Mouse (Mus musculus) left cerebral cortex, adult 9 months (tissue): ENCODE measurements around the gene Kctd21.

Experiments used
- DNase-seq, 2 experiments: peaks; one replicate each; pipeline ENCODE4 v3.0.0; 2022; ENCODE audit warnings: low spot score in 2 of 2

The Kctd21 gene

DNA sequence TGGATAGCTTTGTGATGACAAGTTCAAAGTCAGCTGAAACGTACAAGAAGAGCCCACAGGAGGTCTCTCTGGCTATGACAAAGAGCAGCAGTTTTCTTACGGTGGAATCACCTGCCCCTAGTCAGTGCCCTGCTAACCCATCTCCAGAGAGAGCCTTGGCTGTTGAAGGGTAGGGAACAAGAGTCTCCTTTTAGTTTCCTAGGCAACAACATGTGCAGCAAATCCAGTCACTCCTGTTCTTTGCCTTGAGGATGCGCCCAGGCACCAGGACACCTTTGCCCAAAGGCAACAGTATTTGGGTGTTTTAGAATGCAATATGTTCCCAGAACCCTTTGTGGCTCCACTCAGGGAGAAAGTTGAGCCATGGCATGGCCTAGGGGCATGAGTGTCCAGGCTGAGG, 16.2 kb downstream of the Kctd21 start:
- DNase-seq, result no peak

DNA sequence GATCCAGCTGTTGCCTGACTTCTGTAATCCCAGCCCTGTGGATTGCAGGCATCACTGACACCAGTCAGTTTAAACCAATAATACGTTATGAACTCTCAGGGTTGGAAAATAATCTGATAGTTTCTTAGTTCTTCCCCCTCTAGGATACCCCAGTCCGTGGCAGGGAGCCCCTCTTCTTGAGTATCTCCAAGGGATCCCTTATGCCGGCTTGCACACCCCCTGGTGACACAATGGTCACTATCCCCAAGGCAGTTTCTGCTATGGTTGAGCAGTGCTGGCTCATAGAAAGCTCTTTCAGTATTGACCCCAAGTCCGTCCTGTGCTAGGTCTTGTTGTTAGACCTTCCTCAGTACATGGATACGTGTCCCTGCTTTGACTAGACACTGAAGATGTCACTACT, 16.7 kb downstream of the Kctd21 start:
- no peak for DNase-seq

DNA sequence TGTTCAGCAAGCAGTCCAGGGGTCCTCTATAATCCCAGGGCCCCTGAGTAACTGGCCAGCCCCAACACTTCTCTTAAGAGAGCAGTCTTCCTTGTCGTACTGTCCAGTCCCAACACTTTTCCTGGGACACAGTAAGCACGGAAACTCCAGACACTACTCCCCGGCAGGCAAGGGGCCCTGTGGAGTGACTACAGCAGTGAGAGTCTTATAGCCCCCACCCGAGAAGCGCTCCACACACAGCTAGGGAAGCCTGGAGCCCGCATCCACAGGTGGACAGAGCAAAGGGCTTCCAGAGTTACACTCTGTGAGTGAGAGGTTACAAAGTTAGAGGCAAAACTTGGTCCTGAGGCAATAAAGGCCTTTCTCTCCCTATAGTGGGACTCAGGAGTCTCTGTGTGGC, 17.3 kb downstream of the Kctd21 start:
- DNase-seq, result no peak

DNA sequence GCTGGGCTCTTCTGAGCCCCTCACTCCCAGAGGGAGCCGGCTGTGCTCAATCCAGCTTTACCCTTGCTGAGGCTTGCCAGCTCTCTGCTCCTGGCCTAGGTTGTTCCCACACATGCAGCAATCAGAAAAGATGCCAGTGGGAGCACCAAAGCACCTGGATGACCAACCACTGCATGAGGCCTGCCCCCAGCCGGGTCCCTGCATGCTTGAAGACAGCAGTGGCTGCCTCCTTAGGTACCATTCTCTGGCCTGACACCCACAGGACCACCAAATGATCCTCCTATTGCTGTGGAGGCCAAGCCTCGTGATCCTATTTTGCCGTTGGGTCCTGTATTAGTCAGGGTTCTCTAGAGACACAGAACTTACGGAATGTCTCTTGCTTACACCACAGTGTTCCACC, 18.8 kb downstream of the Kctd21 start:
- no peak for DNase-seq

DNA sequence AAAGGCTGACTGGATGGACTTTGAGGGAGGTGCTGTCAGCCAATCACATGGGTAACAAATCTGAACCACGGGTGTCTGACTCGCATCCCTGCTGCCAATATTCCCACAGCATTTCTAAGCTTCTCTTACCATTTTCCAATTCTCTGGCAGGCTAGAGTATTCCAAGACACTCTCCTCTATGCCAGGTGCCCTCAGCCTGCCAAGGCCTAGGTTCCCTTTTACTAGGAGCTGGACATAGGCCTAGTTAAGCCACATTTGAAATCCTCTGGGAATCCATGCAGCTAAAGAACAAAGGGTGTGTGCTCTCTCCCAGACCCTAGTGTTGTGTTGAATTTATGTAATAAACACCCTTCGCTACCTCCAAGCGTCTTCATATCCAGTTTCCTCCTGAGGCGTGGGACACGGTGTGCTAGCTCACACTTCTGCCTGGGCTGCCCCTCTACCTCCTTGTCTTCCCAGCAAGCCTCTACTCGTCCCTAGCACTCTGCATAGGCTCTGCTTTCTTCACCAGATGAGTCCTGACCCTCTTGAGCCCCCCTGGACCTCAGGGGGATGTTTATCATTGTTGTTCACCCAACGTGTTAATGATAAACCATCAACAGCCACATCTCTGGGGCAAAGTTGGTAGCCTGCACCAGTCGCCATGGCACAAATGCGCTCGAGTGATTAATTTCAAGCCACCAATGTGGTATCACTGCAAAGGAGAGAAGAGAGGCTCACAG, 19.8 kb downstream of the Kctd21 start:
- DNase-seq, result no peak

DNA sequence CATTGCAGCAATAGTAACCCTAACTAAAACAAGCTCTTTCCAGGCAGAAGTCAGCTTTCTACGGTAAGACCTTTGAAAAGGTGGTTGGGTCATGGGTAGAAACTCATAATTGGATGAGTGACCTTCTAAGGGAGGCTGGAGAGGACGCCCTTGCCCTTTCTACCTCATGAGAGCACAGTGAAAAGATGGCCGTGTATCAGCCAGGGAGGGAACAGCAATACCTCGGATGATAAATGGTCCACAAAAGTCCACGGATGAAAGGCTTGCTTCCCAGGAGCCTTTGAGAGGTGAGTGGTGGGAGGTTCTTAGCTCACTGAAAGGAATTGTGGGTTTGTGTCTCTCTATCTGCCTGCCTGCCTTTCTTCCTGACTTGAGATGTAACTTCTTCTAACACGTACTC, 21.2 kb downstream of the Kctd21 start:
- no peak for DNase-seq

DNA sequence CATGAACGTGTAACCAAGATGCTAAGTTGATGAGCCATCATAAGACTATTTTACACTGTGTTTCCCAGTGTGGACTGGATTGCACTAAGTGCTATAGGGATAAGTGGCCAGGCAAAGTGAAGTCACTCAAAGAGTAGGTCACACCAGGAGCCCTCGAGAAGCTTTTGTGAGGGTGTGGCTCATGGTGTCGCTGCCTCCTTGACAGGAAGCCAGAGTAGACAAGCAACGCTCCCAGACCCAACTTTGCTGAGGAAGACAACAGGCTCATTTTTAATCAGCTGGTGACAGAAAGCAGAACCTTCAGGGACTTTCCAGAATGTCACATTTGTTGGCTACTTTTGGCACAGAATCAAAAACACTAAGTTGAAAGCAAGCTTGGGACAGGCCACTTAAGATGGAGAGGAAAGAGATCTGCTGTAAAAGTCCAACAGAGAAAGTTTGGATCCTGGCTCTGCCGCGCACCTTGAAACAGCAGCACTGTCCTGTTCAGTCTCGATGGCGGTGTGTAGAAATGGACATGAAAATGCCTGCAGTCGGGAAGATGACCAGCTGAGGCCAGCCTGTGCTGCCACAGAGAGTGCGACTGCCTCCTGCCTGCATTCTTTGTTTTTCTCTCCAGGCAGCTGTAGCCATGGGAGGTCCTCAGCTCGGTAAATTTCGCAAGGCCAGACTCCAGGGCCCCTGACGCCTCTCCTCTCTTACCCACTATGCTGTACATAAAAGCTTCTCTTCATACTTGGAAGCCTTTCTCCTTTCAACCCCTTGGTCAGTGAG, 23.1 kb downstream of the Kctd21 start:
- DNase-seq, result no peak

DNA sequence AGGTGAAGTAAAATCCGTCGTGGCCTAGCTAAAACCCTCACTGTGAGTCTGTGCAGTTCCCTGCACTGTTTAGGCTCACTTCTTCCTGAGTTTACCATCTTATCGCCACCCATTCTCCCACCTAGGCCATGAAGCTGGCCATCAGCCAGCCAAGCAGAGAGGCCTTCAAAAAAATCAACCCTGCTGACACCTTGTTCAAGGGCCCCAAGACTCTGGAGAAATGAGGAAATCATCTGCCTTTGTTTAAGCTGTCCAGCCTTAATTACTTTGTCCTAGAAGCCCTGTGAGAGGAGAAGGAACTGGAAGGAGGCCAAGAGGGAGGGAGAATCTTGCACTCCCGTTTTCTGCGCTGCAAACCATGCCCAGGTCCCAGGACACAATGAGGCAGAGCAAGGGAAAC, 24.1 kb downstream of the Kctd21 start:
- no peak for DNase-seq

DNA sequence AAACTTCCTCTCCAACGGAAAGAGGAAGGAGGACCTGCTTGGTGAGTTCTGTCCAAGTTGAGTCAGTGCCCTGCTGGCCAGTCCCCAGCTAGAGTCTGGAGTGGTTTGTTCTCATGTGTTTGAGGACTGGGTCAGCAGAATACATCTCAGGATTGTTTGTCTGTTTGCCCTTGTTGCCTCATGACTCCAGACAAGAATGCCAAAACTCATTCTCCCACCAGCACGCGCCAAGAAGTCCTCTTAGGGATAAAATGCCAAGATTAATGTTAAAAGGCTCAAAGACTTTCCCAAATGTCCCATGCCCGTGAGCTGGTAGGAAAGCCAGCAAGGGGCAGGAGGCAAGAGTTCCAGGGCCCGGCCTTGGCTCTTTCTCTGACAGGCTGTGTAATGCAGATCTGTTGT, 24.7 kb downstream of the Kctd21 start:
- no peak for DNase-seq

DNA sequence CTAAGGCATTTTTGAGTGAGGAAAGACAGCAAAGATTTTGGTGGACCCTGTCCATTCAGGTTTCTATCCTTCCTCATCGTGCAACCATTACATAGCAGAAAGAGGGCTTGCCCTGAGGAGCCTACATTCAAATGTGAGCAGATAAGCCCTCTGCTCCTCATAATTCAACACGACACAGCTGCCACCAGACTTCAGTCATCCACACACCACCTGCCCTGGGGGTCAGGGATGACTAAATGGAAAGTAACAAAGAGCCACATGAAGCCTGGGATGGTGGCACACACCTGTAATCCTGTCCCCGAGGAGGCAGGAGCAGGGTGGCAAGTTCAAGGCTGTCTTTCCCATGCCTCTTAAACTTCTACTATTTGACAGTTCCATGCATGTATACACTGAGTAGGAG, 25.7 kb downstream of the Kctd21 start:
- DNase-seq, result no peak

DNA sequence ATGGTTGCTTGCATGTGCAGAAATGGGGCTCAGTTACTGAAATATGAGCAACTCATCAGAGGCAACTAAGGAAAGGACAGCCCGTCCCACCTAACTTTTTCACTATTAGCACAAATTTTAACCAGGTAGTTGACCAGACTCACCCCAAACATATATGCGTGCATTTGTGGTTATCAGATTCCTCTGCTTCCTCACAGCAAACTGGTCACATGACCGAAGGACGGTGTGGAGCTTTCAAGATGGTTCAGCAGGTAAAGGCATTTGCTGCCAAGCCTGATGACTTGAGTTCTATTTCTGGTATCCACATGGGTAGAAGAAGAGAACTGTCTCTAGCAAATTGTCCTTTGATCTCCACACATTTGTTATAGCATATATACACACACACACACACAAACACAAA, 26.2 kb downstream of the Kctd21 start:
- no peak for DNase-seq

DNA sequence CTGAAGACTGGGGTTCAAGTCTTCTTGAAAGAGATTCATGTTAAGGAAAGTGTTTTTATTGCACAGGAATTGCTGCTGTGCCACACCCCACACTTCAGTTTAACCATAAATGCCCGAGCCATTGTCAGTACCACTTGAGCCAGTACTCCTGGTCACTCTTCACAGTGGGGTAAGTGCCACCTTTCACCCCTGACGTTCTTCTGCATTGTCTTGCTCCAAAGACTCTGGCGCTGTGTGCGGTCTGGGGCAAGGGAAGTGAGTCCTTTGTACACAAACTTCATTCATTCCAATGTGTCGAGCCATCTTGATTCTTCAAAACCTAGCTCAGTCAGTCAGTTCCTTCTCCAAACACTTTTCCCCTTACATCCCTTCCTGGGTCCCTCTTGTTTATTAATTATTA, 28.0 kb downstream of the Kctd21 start:
- no peak for DNase-seq

DNA sequence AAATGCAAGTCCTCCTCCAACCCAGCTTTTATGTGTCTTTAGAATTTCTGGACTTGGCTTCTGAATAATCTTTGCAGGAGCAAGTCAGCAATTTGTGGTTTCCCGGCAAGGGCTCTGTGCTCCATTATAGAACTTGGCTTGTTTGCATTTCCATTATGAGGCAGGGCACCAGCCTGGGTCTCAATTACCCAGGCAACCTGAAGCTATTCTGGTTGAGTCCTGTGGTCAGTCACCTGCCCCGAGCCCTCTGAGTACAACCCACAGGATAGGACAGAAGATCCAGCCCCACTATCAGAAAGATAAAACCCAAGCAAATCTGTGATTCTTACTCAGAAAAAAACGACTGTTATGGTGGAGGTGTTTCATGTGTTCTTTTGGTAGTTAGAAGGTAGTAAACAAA, 28.8 kb downstream of the Kctd21 start:
- no peak for DNase-seq

DNA sequence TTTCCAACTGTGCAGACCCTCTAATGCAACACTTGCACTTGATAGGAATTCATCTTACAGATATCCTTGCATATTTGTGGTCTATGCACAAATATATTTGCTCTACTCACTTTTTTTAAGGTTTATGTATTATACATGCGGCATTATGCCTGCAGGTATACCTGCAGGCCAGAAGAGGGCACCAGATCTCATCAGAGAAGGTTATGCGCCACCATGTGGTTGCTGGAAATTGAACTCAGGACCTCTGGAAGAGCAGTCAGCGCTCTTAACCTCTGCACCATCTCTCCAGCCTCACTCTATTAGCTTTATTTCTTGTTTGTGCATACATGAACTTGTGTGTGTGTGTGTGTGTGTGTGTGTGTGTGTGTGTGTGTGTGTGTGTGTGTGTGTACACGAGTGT, 29.3 kb downstream of the Kctd21 start:
- no peak for DNase-seq

DNA sequence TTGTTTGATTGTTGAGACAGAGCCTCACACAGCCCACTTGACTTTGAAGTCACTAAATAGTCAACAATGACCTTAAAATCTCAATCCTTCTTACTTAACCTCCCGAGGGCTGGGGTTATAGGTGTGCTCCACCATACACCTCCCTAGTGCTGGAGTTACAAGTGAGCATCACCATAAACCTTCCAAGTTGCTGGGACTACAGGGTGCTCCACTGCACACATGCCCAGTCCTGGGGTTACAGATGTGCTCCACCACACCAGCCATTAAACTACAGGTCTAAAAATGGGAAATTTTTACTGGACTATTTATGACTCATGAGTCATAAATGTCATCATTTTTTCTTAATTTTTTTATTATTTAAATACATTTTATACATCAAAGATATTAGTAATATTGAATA, 33.8 kb downstream of the Kctd21 start:
- no peak for DNase-seq

DNA sequence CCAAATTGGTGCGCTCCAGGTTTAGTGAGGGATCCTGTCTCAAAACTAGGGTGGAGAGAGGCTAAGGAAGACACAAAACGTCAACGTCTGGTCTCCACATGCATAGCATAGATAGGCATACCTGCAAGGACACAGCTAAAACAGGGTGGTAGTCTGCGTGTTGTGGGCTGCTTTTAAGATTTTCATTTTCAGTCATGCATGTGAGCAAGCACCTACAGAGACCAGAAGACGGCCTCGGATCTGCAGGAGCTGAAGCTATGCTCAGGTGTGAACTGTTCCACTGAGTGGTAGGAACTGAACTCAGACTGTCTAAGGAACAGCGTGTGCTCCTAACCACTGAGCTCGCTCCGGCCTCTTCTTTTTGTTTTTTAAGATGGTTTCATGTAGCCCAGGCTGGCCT, 43.0 kb downstream of the Kctd21 start:
- no peak for DNase-seq

DNA sequence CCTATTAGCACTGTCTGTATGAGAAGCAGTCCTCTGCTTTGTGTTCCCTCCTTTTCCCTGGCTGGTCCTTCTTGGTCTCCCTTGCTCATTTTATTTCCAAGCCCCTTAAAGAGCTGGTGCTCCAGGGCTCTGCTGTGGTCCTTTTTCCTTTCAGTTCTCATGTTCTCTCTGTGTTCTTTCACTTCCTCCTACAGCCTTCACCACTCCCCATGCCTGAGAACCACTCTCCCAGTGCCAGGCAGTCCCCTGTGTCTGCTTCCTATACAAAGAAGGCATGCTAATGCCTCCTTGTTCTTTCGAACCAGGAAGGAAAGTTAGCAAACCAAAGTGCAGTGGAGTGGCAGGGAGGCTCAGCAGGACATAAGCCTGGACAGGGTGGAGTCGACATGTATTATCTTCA, 43.8 kb downstream of the Kctd21 start:
- DNase-seq, result no peak

DNA sequence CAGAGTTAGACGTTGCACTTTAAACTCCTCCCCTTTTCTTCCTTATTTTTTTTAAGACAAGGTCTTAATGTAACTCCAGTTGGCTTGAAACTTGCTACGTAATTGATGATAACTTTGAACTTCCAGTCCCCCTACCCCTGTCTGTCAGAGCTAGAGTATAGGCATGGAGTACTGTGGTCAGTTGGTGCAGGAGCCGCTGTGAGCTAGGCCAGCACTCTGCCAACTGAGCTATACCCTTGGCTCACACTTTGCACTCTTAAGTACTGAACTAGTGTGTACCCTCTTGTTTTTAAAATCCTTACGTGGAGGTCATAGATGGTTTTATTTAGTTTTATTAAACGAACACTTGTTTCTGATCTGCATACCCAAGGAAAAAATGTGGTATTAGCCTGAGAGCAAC, 47.2 kb downstream of the Kctd21 start:
- no peak for DNase-seq

DNA sequence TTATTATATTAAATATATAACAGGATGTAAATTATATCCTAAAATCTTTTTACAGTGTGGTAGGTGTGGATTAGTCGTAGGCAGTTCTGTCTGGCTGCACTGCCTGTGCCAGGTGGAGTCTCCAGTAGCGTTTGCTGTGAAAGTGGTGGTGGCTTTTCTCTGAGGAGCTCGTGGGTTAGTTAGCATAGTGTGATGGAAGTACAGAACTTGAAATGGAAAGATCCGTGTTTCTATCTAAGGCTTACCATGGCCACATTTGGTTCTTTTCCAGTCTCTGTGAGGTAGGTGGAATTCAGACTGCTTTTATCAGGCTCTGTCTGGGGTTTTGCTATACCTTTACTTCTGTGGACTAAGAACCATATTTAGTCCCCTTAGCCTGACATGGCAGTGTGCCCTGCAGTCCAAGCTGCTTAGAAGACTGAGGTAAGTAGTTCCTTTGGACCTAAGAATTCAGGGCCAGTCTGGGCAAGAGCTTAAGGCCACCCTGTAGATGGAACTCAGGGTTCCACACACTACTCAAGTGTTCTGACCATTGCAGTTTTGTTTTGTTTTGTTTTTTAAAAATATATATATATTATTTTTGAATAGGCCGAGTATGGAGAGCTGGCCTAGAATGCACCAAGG, 48.5 kb downstream of the Kctd21 start:
- no peak for DNase-seq

DNA sequence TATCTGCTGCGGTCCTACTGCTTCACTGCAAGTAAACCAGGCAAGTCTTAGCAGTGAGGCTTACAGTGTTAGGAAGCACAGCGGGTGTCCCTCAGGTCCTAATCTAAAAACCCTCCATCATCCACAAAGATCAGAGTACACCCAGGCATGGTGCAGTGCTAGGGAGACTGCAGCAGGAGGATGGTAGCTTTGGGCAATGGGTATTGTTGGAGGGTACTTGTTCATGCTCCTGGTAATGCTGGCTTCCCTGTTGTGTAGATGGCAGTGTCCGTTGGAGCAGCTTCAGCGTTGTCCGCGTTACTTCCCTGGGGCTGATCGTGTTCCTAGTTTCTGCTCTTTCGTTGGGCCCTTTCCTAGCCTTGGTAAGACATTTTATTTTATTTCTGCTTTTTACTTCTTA, 50.5 kb downstream of the Kctd21 start:
- DNase-seq, result no peak

DNA sequence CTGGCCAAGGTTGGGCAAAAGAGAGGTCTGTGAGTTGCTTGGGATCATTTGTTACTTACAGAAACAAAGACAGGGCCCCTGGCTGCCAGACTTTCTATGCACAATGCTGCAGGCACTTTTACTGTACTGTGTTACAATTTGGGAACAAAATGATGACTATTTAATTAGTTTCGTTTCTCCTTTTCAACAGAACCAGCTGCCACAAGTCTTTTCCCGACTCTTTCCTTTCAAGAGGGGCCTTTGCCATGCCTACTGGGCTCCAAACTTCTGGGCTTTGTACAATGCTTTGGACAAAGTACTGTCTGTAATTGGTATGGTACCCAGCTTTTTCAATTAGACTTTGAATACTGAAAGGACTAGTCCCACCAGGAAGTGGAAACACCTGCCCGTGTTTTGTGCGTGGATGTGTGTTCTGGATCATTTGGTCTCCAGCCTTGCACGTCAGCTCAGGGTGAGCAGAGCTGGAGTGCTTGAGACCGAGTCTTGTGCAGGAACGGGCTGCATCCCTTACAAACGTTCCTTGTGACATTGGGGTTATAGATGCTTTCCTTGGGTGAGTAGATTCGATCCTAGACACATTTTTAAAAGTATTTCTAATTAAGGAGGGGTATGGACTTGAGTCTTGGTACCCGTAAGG, 51.5 kb downstream of the Kctd21 start:
- DNase-seq, result no peak

DNA sequence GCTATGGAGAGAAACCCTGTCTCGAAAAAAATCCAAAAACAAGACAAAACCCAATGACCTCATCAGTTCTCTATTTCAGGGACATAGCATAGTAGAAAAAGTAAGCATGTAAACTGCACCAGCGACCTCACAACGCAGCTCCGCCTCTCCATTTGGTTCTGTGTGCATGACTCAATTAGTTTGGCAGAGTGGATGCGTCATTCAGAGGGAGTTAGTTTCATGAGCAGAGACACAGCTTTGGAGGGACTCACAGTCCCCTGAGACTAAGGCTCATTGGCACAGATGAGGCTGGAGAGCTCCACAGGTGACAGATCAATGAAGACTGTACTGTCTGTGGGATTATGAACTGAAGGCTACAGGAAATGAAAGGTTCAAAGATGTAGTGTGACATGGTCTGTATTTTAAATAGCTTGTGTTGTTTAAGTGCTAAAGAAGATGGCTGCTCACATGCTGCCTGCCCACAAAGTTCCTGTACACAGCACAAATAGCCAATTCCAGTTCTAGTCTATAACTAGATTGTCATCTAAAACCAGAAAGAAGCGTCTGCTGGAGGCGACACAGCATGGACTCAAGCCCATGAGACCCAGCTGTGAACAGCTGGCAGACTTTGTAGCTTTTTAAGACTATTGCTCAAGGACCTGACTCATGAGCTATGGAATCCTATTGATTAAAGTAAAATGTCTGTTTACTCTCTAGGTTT, 54.1 kb downstream of the Kctd21 start:
- DNase-seq, result peak in 1 of 2 experiments; percentile 34
